Mouse (Mus musculus): ENCODE data around the gene Vash2. TPM values are rescaled to one million over a fixed set of nuclear protein-coding genes. Genes with fewer than 3 reads are reported as not detected.

Vash2 gene
- total and polyA plus RNA-seq, 2 experiments from 2014 or later, result 46.1 to 48.8 TPM

DNA sequence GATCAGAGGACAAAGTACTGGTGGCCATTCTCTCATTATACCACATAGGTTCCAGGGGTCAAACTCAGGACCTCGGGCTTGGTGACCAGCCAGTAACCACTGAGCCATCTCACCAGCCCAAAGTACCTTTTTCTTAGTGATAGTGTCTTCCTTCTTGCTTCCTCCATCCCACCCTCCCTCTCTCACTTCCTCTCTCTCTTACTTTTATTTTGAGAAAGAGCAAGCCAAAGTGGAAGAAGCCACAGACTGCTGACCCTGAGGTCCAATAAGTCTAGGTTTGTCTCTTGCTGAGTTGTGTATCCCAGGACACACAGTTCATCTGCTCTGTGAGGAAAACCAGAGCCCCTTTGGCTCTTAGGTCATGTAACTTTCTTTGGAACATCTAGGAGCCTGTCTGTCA is 1.4 kb upstream of the Vash2 start:
- DNase-seq (ENCODE audit: low spot score), result no peak
- H3K4me2 ChIP-seq (ENCODE audit: low read depth, low read length, poor library complexity, severe bottlenecking), result no peak overlapping the region
- H3K4me1 ChIP-seq (ENCODE audit: insufficient read depth, low read length), result peaks cover 12% of the 10 kb centered on the region; the same call in 1 of the 2 replicates
- no peak for TF ChIP-seq CTCF (IDR thresholded peaks at IDR 0.05)
- no peaks in the 10 kb centered on the region for H3K36me3 ChIP-seq (ENCODE audit: insufficient read depth, low read length)
- no peak for ATAC-seq (ENCODE audit: low FRiP score)
- H3K27ac ChIP-seq (ENCODE audit: low read depth, low read length), result no peak overlapping the region
- H3K4me3 ChIP-seq (ENCODE audit: low read depth, low read length), result no peak overlapping the region
- H3K27me3 ChIP-seq (ENCODE audit: insufficient read depth, low read length), result no peaks in the 10 kb centered on the region
- H3K9me3 ChIP-seq (ENCODE audit: low read length), result no peaks in the 10 kb centered on the region
- no peak overlapping the region for H3K9ac ChIP-seq (replicated peaks; ENCODE audit: low read length, poor library complexity, severe bottlenecking)
- 95% methylated on average over 1 of the region's 1 CpGs for WGBS

DNA sequence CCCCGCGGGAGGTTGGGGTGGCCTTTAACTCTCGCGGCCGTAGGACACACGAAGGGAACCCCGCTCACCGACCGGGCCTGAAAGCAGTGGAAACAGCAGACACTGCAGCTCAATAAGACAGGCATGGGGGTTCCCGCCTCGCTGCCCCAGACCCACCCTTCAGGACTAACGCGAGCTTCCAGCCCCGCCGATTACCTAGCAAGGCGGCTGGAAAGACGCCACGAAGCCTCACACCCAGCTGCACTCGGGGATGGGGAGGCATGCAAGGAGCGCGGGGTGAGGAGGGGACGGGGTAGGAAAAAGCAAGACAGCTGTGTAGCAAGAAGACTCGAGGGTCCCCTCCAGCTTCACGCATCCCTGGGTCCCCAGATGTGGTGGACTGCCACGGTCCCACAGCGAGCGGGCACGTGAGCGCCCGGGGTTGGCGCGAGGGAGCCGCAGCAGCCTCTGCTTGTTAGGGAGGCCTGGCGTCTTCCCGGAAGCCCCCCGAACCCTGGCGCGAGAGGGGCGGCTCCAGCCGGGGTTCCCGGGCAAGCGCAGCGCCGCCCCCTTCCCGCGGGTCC is 504 bp downstream of the Vash2 start:
- Histone ChIP-seq H3K9ac (replicated peaks; ENCODE audit: low read length, poor library complexity, severe bottlenecking) (peak overlapping the region; percentile 89), H3K27me3 (ENCODE audit: insufficient read depth, low read length) (no peaks in the 10 kb centered on the region), H3K27ac (ENCODE audit: low read depth, low read length) (peak overlapping the region; percentile 94), H3K4me1 (ENCODE audit: insufficient read depth, low read length) (peaks cover 15% of the 10 kb centered on the region; the same call in 1 of the 2 replicates), H3K36me3 (ENCODE audit: insufficient read depth, low read length) (peaks cover 7% of the 10 kb centered on the region; the same call in 1 of the 2 replicates), H3K4me3 (ENCODE audit: low read depth, low read length) (peak overlapping the region; percentile 79), H3K9me3 (ENCODE audit: low read length) (no peaks in the 10 kb centered on the region), H3K4me2 (ENCODE audit: low read depth, low read length, poor library complexity, severe bottlenecking) (peak overlapping the region; percentile 75)
- DNase-seq (ENCODE audit: low spot score), result peak; percentile 54
- TF ChIP-seq CTCF (IDR thresholded peaks at IDR 0.05), result no peak
- peak; percentile 64 for ATAC-seq (ENCODE audit: low FRiP score)
- 2% methylated on average over 46 of the region's 46 CpGs for WGBS

DNA sequence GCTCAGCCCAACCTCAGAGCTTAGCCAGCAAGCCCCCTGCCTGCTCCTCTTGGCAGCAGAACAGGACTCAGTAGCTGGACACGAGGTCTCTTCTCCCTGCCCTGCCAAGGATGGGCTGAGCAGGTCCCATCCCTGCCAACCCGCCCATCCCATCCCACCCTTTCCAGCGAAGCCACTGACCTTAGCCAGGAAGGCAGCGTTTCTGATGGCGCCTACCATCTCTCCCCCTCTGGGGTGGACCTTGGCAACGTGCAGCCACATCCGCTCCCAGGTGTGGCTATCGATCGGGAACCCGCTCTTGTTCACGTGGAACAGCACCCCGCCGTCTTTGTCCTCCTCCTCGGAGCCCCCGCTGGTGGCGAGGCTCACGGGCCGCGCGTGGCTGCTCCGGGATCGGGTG is 1.1 kb downstream of the Vash2 start:
- no peaks in the 10 kb centered on the region for H3K9me3 ChIP-seq (ENCODE audit: low read length)
- peak; percentile 86 for DNase-seq (ENCODE audit: low spot score)
- no peaks in the 10 kb centered on the region for H3K27me3 ChIP-seq (ENCODE audit: insufficient read depth, low read length)
- peaks cover 13% of the 10 kb centered on the region for H3K36me3 ChIP-seq (ENCODE audit: insufficient read depth, low read length)
- H3K27ac ChIP-seq (ENCODE audit: low read depth, low read length), result peak overlapping the region; percentile 94
- H3K9ac ChIP-seq (replicated peaks; ENCODE audit: low read length, poor library complexity, severe bottlenecking), result peak overlapping the region; percentile 89
- H3K4me2 ChIP-seq (ENCODE audit: low read depth, low read length, poor library complexity, severe bottlenecking), result peak overlapping the region; percentile 75
- 0% methylated on average over 22 of the region's 22 CpGs for WGBS
- ATAC-seq (ENCODE audit: low FRiP score), result peak; percentile 44
- peak overlapping the region; percentile 79 for H3K4me3 ChIP-seq (ENCODE audit: low read depth, low read length)
- H3K4me1 ChIP-seq (ENCODE audit: insufficient read depth, low read length), result peaks cover 15% of the 10 kb centered on the region; the same call in 1 of the 2 replicates
- no peak for TF ChIP-seq CTCF (IDR thresholded peaks at IDR 0.05)

DNA sequence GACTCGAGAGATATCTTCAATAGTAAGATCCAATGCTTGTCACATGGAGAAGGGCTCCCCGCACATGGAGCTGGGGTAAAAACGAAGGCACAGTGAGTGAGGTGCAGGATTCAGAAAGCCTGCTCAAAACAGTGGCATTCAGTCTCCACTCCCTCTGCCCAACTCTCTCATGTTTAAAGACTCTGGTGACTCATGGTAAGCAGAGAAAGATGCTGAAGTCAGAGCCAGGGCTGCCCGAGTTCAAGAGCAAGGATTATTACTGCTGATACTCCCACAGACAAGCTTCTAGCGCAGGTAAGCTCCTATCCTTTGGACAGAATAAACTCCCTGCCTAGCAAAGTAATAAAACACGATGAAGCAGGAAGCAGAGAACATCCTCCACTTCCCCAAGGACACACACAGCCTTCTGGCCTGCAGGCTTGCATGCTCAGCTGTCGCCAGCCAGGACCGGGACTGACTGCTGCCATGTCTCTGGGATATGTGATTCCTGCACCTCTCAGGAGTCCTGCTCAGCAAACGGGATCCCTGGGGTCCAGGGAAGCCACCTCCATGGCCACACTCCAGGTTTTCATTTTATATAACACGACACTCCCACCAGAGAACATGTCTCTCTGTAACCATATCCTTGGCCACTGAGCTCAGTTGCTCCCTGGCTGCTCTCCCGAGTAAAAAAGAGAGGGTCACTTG is 2.1 kb downstream of the Vash2 start:
- ATAC-seq (ENCODE audit: low FRiP score) (no peak), DNase-seq (ENCODE audit: low spot score) (peak; percentile 21)
- H3K9me3 ChIP-seq (ENCODE audit: low read length), result no peaks in the 10 kb centered on the region
- WGBS, result 38% methylated on average over 11 of the region's 11 CpGs
- no peaks in the 10 kb centered on the region for H3K27me3 ChIP-seq (ENCODE audit: insufficient read depth, low read length)
- TF ChIP-seq CTCF (IDR thresholded peaks at IDR 0.05), result no peak
- H3K4me3 ChIP-seq (ENCODE audit: low read depth, low read length), result peak overlapping the region; percentile 79
- H3K27ac ChIP-seq (ENCODE audit: low read depth, low read length), result no peak overlapping the region
- H3K4me1 ChIP-seq (ENCODE audit: insufficient read depth, low read length), result peaks cover 15% of the 10 kb centered on the region; the same call in 1 of the 2 replicates
- H3K36me3 ChIP-seq (ENCODE audit: insufficient read depth, low read length), result peaks cover 20% of the 10 kb centered on the region
- H3K4me2 ChIP-seq (ENCODE audit: low read depth, low read length, poor library complexity, severe bottlenecking), result peak overlapping the region; percentile 75
- H3K9ac ChIP-seq (replicated peaks; ENCODE audit: low read length, poor library complexity, severe bottlenecking), result peak overlapping the region; percentile 89

DNA sequence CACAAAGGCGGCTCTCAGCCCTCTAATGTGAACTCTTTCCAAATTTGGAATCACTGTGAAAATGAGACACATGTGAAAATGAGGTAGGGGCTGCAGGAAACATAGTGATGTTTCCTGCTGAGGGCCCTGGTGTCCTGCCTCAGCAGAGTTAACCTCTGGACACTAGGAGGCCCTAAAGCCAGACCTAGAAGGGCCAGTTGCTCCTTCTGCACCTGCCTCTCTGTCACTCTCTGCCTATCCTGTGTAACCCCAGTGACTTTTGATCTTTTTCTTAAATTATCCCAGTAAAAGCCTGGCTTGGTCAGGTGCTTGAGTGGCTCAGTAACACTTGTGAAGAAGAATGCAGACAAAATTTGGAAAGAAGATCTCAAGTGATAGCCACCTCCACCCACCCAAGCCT is 4.3 kb downstream of the Vash2 start:
- H3K4me2 ChIP-seq (ENCODE audit: low read depth, low read length, poor library complexity, severe bottlenecking), result no peak overlapping the region
- no peak for ATAC-seq (ENCODE audit: low FRiP score)
- no peak for DNase-seq (ENCODE audit: low spot score)
- H3K9ac ChIP-seq (replicated peaks; ENCODE audit: low read length, poor library complexity, severe bottlenecking), result no peak overlapping the region; the same call in 1 of the 2 replicates
- no peaks in the 10 kb centered on the region for H3K9me3 ChIP-seq (ENCODE audit: low read length)
- no peak overlapping the region for H3K27ac ChIP-seq (ENCODE audit: low read depth, low read length)
- no peak overlapping the region for H3K4me3 ChIP-seq (ENCODE audit: low read depth, low read length)
- no peaks in the 10 kb centered on the region for H3K27me3 ChIP-seq (ENCODE audit: insufficient read depth, low read length)
- H3K36me3 ChIP-seq (ENCODE audit: insufficient read depth, low read length), result peaks cover 25% of the 10 kb centered on the region
- no peak for TF ChIP-seq CTCF (IDR thresholded peaks at IDR 0.05)
- H3K4me1 ChIP-seq (ENCODE audit: insufficient read depth, low read length), result peaks cover 15% of the 10 kb centered on the region; the same call in 1 of the 2 replicates
- WGBS, result 75% methylated on average over 1 of the region's 1 CpGs

DNA sequence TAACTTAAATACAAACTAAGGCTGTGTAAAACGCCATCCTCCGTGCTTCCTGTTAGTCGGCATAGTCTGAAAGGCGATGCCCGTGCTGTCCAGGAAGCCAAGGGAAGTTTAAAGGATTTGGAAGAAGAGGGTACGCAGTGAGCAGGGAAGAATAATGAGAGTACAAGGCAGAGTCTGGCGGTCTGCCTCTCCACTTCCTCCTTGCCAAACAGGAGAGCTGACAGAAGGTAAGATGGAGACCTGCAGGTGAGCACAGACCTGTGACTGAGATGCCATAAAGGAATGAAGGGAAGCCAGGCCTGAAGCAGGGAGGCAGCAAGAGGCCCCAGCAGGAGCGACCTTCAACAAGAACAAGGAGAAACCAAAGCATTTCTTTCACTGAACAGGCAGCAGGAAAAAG is 4.9 kb downstream of the Vash2 start:
- Histone ChIP-seq H3K4me2 (ENCODE audit: low read depth, low read length, poor library complexity, severe bottlenecking) (no peak overlapping the region), H3K27ac (ENCODE audit: low read depth, low read length) (no peak overlapping the region), H3K9ac (replicated peaks; ENCODE audit: low read length, poor library complexity, severe bottlenecking) (no peak overlapping the region), H3K4me1 (ENCODE audit: insufficient read depth, low read length) (peaks cover 15% of the 10 kb centered on the region; the same call in 1 of the 2 replicates), H3K27me3 (ENCODE audit: insufficient read depth, low read length) (no peaks in the 10 kb centered on the region), H3K36me3 (ENCODE audit: insufficient read depth, low read length) (peaks cover 27% of the 10 kb centered on the region), H3K4me3 (ENCODE audit: low read depth, low read length) (no peak overlapping the region), H3K9me3 (ENCODE audit: low read length) (no peaks in the 10 kb centered on the region)
- no peak for ATAC-seq (ENCODE audit: low FRiP score)
- 92% methylated on average over 8 of the region's 8 CpGs for WGBS
- TF ChIP-seq CTCF (IDR thresholded peaks at IDR 0.05), result no peak
- no peak for DNase-seq (ENCODE audit: low spot score)
